Mouse (Mus musculus): Measurements from ENCODE around the gene Ociad1. TPM values are rescaled to one million over a fixed set of nuclear protein-coding genes. Genes with fewer than 3 reads are reported as not detected.
A peak's percentile ranks its signal among the peaks of the same experiment; 100 is the strongest.

Ociad1 gene
- polyA plus RNA-seq, 1 experiment from 2014 or later = 148 TPM

DNA sequence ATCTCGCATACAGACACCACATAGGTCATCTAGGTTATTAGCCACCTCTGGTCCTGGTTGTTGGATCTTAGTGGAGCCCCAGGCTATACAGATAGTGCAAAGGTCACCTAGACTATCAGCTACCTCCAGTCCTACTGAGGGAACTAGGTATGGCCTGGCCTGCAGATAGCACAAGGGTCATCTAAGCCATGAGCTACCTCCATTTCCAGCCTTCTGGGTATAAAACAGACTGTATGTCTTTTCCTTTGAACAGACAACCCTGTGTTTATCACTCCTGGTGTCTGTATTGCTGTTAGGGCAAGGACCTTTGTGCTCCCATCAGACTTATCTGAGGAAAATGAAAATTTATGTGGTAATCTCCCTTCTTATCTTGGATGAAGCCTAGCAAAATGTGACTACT lies 59.2 kb downstream of the Ociad1 start:
- no peaks in the 10 kb centered on the region for H3K36me3 ChIP-seq (ENCODE audit: control insufficient read depth, insufficient read depth, low read length)
- DNase-seq (ENCODE audit: low spot score) (no peak), ATAC-seq (replicated peaks; ENCODE audit: low FRiP score, low TSS enrichment, low read depth) (no peak)
- no peaks in the 10 kb centered on the region for H3K27me3 ChIP-seq (replicated peaks; ENCODE audit: control insufficient read depth, insufficient read depth, low read length)
- H3K9ac ChIP-seq (ENCODE audit: low read length) = no peak overlapping the region
- H3K27ac ChIP-seq (ENCODE audit: low read depth) = no peak overlapping the region
- 83% methylated on average over 1 of the region's 1 CpGs for WGBS
- no peaks in the 10 kb centered on the region for H3K9me3 ChIP-seq (ENCODE audit: control insufficient read depth, low read length)
- no peak overlapping the region for H3K4me2 ChIP-seq (ENCODE audit: low read length)
- no peak overlapping the region for H3K4me3 ChIP-seq (ENCODE audit: low read depth, low read length)
- H3K4me1 ChIP-seq (replicated peaks; ENCODE audit: control insufficient read depth, insufficient read depth, low read length) = peaks cover 11% of the 10 kb centered on the region

DNA sequence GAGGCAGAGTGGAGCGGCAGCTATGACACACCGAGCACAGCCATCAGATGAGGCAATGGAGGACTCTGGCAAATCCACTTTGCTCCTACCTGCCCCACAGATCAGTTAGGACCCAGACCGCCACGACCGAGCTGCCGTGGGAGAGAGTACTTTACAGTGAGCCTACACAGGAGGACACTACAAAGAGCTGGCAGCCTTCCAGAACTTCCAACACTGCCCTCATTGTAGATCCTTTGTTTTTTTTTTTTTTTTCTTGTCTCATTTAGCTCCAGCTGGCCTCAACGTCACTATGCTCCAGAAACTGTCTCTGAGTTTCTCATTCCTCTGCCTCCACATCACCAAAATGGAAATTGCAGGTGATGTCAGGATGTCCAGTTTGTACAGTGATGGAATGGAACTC lies 60.9 kb downstream of the Ociad1 start:
- no peak overlapping the region for H3K4me2 ChIP-seq (ENCODE audit: low read length)
- peak overlapping the region; percentile 51; the same call in 1 of the 2 replicates for H3K27ac ChIP-seq (ENCODE audit: low read depth)
- no peak for ATAC-seq (replicated peaks; ENCODE audit: low FRiP score, low TSS enrichment, low read depth)

DNA sequence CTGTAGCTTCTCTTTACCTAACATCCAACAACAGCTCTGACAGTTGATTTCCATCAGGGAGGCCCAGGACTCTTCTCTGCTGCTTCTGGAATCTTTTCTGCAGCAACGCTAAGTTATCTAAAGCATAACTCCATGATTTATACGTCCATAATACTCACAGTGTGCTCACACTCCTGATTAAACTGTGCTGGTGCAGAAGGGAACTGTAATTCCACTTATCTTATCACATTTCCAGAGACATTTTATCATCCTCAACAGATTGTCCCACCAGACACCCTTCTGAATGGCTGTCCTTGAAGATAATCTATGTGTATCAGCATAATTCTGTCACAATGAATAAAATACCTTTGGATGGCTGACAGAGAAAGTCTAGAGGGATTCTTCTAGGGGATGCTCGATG lies 61.4 kb downstream of the Ociad1 start:
- ATAC-seq (replicated peaks; ENCODE audit: low FRiP score, low TSS enrichment, low read depth) (no peak), DNase-seq (ENCODE audit: low spot score) (no peak)
- H3K27ac ChIP-seq (ENCODE audit: low read depth) = peak overlapping the region; percentile 51; the same call in 1 of the 2 replicates
- H3K4me3 ChIP-seq (ENCODE audit: low read depth, low read length) = no peak overlapping the region
- no peak overlapping the region for H3K4me2 ChIP-seq (ENCODE audit: low read length)
- no peaks in the 10 kb centered on the region for H3K36me3 ChIP-seq (ENCODE audit: control insufficient read depth, insufficient read depth, low read length)
- H3K27me3 ChIP-seq (replicated peaks; ENCODE audit: control insufficient read depth, insufficient read depth, low read length) = no peaks in the 10 kb centered on the region
- H3K4me1 ChIP-seq (replicated peaks; ENCODE audit: control insufficient read depth, insufficient read depth, low read length) = peaks cover 11% of the 10 kb centered on the region
- 37% methylated on average over 3 of the region's 3 CpGs for WGBS
- no peaks in the 10 kb centered on the region for H3K9me3 ChIP-seq (ENCODE audit: control insufficient read depth, low read length)
- no peak overlapping the region for H3K9ac ChIP-seq (ENCODE audit: low read length)

More for the DNA sequence above, 60.9 kb downstream of the Ociad1 start:
- DNase-seq (ENCODE audit: low spot score) = peak; percentile 61
- Histone ChIP-seq H3K36me3 (ENCODE audit: control insufficient read depth, insufficient read depth, low read length) (no peaks in the 10 kb centered on the region), H3K27me3 (replicated peaks; ENCODE audit: control insufficient read depth, insufficient read depth, low read length) (no peaks in the 10 kb centered on the region), H3K9me3 (ENCODE audit: control insufficient read depth, low read length) (no peaks in the 10 kb centered on the region), H3K4me1 (replicated peaks; ENCODE audit: control insufficient read depth, insufficient read depth, low read length) (peaks cover 11% of the 10 kb centered on the region), H3K4me3 (ENCODE audit: low read depth, low read length) (no peak overlapping the region), H3K9ac (ENCODE audit: low read length) (no peak overlapping the region)
- WGBS = 35% methylated on average over 7 of the region's 7 CpGs

DNA sequence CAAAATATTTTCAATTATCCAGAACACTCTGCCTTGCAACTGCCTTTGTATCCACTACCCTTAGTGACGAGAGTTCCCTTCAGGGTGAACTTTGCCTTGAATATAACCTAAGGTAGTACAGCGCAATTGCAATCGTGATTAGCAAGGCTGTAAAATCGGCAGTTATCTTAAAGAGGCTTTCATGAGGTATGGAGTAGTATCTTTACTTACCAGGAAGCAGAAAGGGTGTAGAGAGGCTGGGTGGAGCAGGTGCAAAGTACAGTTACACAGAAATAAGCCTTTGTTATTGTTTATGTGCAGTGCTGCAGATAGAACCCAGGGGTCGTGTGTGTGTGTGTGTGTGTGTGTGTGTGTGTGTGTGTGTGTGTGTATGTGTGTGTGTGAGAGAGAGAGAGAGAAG lies 62.8 kb downstream of the Ociad1 start:
- Histone ChIP-seq H3K27ac (ENCODE audit: low read depth) (peak overlapping the region; percentile 51; the same call in 1 of the 2 replicates), H3K36me3 (ENCODE audit: control insufficient read depth, insufficient read depth, low read length) (no peaks in the 10 kb centered on the region), H3K9ac (ENCODE audit: low read length) (no peak overlapping the region), H3K27me3 (replicated peaks; ENCODE audit: control insufficient read depth, insufficient read depth, low read length) (no peaks in the 10 kb centered on the region), H3K4me3 (ENCODE audit: low read depth, low read length) (no peak overlapping the region), H3K4me1 (replicated peaks; ENCODE audit: control insufficient read depth, insufficient read depth, low read length) (peaks cover 24% of the 10 kb centered on the region), H3K9me3 (ENCODE audit: control insufficient read depth, low read length) (no peaks in the 10 kb centered on the region), H3K4me2 (ENCODE audit: low read length) (no peak overlapping the region)
- no peak for DNase-seq (ENCODE audit: low spot score)
- WGBS = 56% methylated on average over 5 of the region's 5 CpGs
- ATAC-seq (replicated peaks; ENCODE audit: low FRiP score, low TSS enrichment, low read depth) = peak; percentile 78

DNA sequence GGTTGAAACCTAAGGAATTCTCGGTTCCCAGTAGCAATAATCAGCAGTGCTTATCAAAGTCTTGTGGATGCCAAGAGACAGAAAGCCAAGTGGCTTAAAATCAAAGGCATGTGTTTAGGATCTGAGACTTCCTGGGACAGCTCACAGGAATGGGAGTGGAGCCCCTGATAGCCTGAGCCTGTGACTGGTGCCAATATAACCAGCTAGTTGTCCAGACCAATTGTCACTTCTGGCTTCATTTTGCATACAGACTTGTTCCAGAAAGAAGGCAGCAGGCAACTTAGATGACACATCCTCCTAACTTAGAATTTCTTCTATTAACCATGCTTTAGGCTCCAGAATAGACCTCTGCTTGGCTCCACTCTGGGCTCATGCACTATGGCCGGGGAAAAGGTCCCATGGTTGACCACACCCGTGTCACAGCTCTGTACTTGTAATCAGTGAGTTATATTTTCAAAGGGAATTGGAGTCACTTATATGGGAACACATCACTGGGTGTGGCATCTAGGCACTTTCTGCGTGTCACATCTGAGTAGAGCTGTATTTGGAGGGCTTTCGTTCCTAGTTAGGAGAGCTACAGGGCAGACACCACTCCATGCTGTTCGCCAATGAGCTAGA lies 66.7 kb downstream of the Ociad1 start:
- H3K27me3 ChIP-seq (replicated peaks; ENCODE audit: control insufficient read depth, insufficient read depth, low read length) = no peaks in the 10 kb centered on the region
- 0 out of 2 replicates have a peak, but pooled peaks have one; percentile 6 for ATAC-seq (replicated peaks; ENCODE audit: low FRiP score, low TSS enrichment, low read depth)
- peak overlapping the region; percentile 33; the same call in 1 of the 2 replicates for H3K4me2 ChIP-seq (ENCODE audit: low read length)
- peaks cover 17% of the 10 kb centered on the region for H3K4me1 ChIP-seq (replicated peaks; ENCODE audit: control insufficient read depth, insufficient read depth, low read length)
- no peaks in the 10 kb centered on the region for H3K36me3 ChIP-seq (ENCODE audit: control insufficient read depth, insufficient read depth, low read length)
- no peak for DNase-seq (ENCODE audit: low spot score)
- H3K27ac ChIP-seq (ENCODE audit: low read depth) = no peak overlapping the region
- no peak overlapping the region for H3K4me3 ChIP-seq (ENCODE audit: low read depth, low read length)
- no peak overlapping the region for H3K9ac ChIP-seq (ENCODE audit: low read length)
- 75% methylated on average over 6 of the region's 6 CpGs for WGBS
- no peaks in the 10 kb centered on the region for H3K9me3 ChIP-seq (ENCODE audit: control insufficient read depth, low read length)

DNA sequence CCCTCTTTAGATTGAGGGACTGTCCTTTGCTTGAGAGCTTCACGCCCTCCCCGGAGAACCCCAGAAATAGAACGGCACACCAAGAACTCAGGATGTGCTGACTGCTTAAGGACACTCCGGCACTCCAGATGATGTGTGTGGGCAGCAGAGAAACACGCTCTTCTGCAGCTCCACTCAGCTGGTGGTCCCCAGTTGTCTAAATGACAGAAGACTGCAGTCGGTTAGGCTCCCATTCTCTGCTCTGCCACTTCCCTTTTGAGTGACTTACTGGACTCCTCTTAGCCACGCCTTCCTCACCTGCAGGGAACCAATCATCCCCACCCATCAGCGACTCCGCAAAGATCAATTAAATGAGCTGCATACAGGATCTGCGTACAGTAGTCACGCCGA lies 67.2 kb downstream of the Ociad1 start:
- Histone ChIP-seq H3K36me3 (ENCODE audit: control insufficient read depth, insufficient read depth, low read length) (no peaks in the 10 kb centered on the region), H3K4me2 (ENCODE audit: low read length) (peak overlapping the region; percentile 33), H3K4me3 (ENCODE audit: low read depth, low read length) (no peak overlapping the region), H3K9ac (ENCODE audit: low read length) (no peak overlapping the region), H3K27me3 (replicated peaks; ENCODE audit: control insufficient read depth, insufficient read depth, low read length) (no peaks in the 10 kb centered on the region), H3K27ac (ENCODE audit: low read depth) (no peak overlapping the region), H3K4me1 (replicated peaks; ENCODE audit: control insufficient read depth, insufficient read depth, low read length) (peaks cover 13% of the 10 kb centered on the region), H3K9me3 (ENCODE audit: control insufficient read depth, low read length) (no peaks in the 10 kb centered on the region)
- ATAC-seq (replicated peaks; ENCODE audit: low FRiP score, low TSS enrichment, low read depth) (no peak), DNase-seq (ENCODE audit: low spot score) (no peak)
- WGBS = 32% methylated on average over 12 of the region's 12 CpGs

DNA sequence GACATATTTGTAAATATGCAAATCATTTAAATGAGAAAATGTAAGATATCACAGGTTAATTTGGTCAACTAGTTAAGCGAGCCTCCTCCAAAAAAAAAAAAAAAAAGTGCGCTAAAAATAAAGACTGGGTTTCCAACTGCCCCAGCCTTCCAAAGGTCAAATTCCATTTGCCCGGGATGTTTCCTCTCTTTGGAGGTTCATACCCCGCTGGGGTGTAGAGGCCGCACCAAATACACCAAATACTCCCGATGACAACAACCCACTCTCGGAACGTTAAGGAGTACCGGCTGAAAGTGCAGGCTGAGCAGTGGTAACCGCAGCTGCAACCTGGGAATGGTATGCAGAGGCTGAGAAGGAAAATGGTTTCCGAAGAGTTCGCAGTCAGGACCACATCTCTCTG lies 67.7 kb downstream of the Ociad1 start:
- Histone ChIP-seq H3K27me3 (replicated peaks; ENCODE audit: control insufficient read depth, insufficient read depth, low read length) (no peaks in the 10 kb centered on the region), H3K4me2 (ENCODE audit: low read length) (peak overlapping the region; percentile 33), H3K9me3 (ENCODE audit: control insufficient read depth, low read length) (no peaks in the 10 kb centered on the region), H3K36me3 (ENCODE audit: control insufficient read depth, insufficient read depth, low read length) (no peaks in the 10 kb centered on the region), H3K4me1 (replicated peaks; ENCODE audit: control insufficient read depth, insufficient read depth, low read length) (peaks cover 13% of the 10 kb centered on the region), H3K27ac (ENCODE audit: low read depth) (no peak overlapping the region), H3K4me3 (ENCODE audit: low read depth, low read length) (no peak overlapping the region), H3K9ac (ENCODE audit: low read length) (no peak overlapping the region)
- no peak for DNase-seq (ENCODE audit: low spot score)
- 29% methylated on average over 12 of the region's 12 CpGs for WGBS
- ATAC-seq (replicated peaks; ENCODE audit: low FRiP score, low TSS enrichment, low read depth) = no peak

DNA sequence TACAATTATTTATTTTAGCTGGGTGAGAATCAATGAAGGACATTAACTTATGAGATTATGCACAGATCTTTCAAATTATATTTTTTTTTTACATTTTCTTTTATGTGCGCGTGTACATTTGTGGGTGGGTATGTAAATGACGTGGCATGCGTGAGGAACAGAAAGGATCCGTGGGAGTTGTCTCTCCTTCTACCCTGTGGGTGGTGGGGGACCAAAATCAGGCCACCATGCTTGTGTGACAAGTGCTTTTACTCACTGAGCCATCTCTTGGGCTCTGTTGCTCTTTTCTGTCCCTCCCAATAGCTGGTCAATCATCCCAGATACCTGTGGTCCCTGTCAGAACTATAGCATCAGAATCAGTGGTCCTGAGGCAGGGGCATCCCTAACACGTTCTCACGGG lies 69.8 kb downstream of the Ociad1 start:
- no peak for DNase-seq (ENCODE audit: low spot score)
- Histone ChIP-seq H3K36me3 (ENCODE audit: control insufficient read depth, insufficient read depth, low read length) (no peaks in the 10 kb centered on the region), H3K4me2 (ENCODE audit: low read length) (no peak overlapping the region), H3K9me3 (ENCODE audit: control insufficient read depth, low read length) (no peaks in the 10 kb centered on the region), H3K4me1 (replicated peaks; ENCODE audit: control insufficient read depth, insufficient read depth, low read length) (peaks cover 13% of the 10 kb centered on the region), H3K27me3 (replicated peaks; ENCODE audit: control insufficient read depth, insufficient read depth, low read length) (no peaks in the 10 kb centered on the region), H3K27ac (ENCODE audit: low read depth) (no peak overlapping the region), H3K4me3 (ENCODE audit: low read depth, low read length) (no peak overlapping the region), H3K9ac (ENCODE audit: low read length) (no peak overlapping the region)
- 91% methylated on average over 7 of the region's 7 CpGs for WGBS
- ATAC-seq (replicated peaks; ENCODE audit: low FRiP score, low TSS enrichment, low read depth) = no peak

DNA sequence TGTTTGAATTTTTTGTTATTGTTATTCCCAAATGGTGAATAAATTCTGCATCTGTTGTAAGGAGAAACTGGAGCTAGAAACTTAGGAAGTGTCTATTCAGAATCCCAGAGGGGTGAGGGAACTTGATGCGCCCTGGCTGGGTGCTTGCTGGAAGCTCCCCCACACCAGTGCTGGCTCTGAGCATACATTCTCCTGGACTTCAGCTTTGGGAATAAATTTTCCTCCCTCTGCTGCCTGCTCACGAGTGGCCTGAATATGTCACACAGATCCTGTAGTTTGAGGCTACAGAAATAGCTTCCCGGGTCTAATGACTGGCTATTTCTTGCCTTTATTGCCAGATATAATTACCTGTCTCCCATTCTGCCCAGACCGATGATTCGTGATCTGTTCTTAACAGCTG lies 70.2 kb downstream of the Ociad1 start:
- no peak overlapping the region for H3K27ac ChIP-seq (ENCODE audit: low read depth)
- DNase-seq (ENCODE audit: low spot score) (no peak), ATAC-seq (replicated peaks; ENCODE audit: low FRiP score, low TSS enrichment, low read depth) (no peak)
- 75% methylated on average over 5 of the region's 5 CpGs for WGBS
- H3K9me3 ChIP-seq (ENCODE audit: control insufficient read depth, low read length) = no peaks in the 10 kb centered on the region
- H3K27me3 ChIP-seq (replicated peaks; ENCODE audit: control insufficient read depth, insufficient read depth, low read length) = no peaks in the 10 kb centered on the region
- H3K36me3 ChIP-seq (ENCODE audit: control insufficient read depth, insufficient read depth, low read length) = no peaks in the 10 kb centered on the region
- no peak overlapping the region for H3K9ac ChIP-seq (ENCODE audit: low read length)
- no peak overlapping the region for H3K4me2 ChIP-seq (ENCODE audit: low read length)
- no peak overlapping the region for H3K4me3 ChIP-seq (ENCODE audit: low read depth, low read length)
- H3K4me1 ChIP-seq (replicated peaks; ENCODE audit: control insufficient read depth, insufficient read depth, low read length) = peaks cover 13% of the 10 kb centered on the region

Measured in intestine, embryonic 14.5 days (tissue).